Mouse (Mus musculus) erythroblast, embryonic 14.5 days (primary cell): ENCODE results near the gene Hnrnpl.

Experiments
- GATA1 ChIP-seq: IDR thresholded peaks from 2 replicates; pipeline ENCODE4 v1.6.1; 2012; ENCODE audit warnings: low read length, inconsistent platforms, mixed read lengths
- TAL1 ChIP-seq: IDR thresholded peaks from 3 replicates; pipeline ENCODE4 v1.6.1; 2012; ENCODE audit warnings: low read length, inconsistent platforms, mixed read lengths

DNA sequence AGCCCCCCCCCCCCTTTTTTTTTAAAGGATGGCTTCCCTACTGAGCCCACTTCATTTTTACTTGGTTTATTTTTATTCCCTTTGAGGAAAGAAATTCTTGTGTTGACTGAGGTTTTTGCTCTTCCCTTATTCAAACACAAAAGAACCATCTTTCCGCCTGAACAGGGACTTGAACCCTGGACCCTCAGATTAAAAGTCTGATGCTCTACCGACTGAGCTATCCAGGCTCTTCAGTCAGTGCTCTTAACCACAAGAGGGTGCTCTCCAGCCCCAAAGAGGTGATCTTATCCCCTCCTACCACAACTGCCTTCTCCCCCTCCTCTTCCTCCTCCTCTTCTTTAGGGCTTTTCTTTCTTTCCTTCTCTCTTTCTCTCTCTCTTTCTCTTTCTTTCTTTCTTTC, 14.5 kb upstream of the Hnrnpl start:
- no peak for TF ChIP-seq GATA1
- no peak for TF ChIP-seq TAL1
